In genomic region chr17:3389741-3390140, GRCm38 (mm10) we compare ENCODE assay signal across 16 mouse cellular contexts.
"Had no signal": no experiment of that assay in that cellular context is flagged by ENCODE, and none has a peak within 500 bp of the region (broad histone marks: within the 10 kb centered on the region; RNA-seq: fewer than 3 reads in every experiment).

No protein-coding gene starts in this region.

- H3K36me3 ChIP-seq: neural tube, embryonic 13.5 days; neural tube, embryonic 15.5 days; stomach, embryonic 15.5 days had no signal

- DNase-seq: retina, postnatal 1 day; right cerebral cortex, adult 18-20 months; right cerebral cortex, postnatal 14 days; right cerebral cortex, postnatal 25 days; right cerebral cortex, postnatal 4 days; spleen, adult 18-20 months; thymus, adult 18-20 months; thymus, adult 2 months; thymus, postnatal 14 days; thymus, postnatal 25 days; thymus, postnatal 36 days; thymus, postnatal 4 days had no signal

- H3K4me1 ChIP-seq: neural tube, embryonic 13.5 days; neural tube, embryonic 15.5 days; stomach, embryonic 15.5 days had no signal

- H3K4me3 ChIP-seq: neural tube, embryonic 13.5 days; neural tube, embryonic 15.5 days; stomach, embryonic 15.5 days had no signal

- H3K4me2 ChIP-seq: neural tube, embryonic 13.5 days; neural tube, embryonic 15.5 days; stomach, embryonic 15.5 days had no signal

- H3K27ac ChIP-seq: neural tube, embryonic 13.5 days; neural tube, embryonic 15.5 days; stomach, embryonic 15.5 days; stomach, postnatal 0 days had no signal

- H3K9me3 ChIP-seq: neural tube, embryonic 13.5 days; neural tube, embryonic 15.5 days; stomach, embryonic 15.5 days had no signal

- H3K9ac ChIP-seq: neural tube, embryonic 13.5 days; neural tube, embryonic 15.5 days; stomach, embryonic 15.5 days had no signal

- H3K27me3 ChIP-seq: neural tube, embryonic 13.5 days; neural tube, embryonic 15.5 days; stomach, embryonic 15.5 days had no signal
